Mouse (Mus musculus) midbrain, embryonic 16.5 days (tissue): ENCODE results near the gene Tnfsf15. TPM values are rescaled to one million over a fixed set of nuclear protein-coding genes. Genes with fewer than 3 reads are reported as not detected.

Source experiments
- ATAC-seq: fragments of 200-750 bp; cut with Nextera tagmentation; 2 replicates; pipeline ENCODE4 v1.8.0; 2017; ENCODE audit warnings: moderate TSS enrichment
- H3K27ac ChIP-seq: fragments of 300-500 bp; sonication (generic); 2 replicates; pipeline ENCODE4 v1.5.1; 2014; ENCODE audit warnings: mild to moderate bottlenecking, low read length, mixed read lengths
- H3K27me3 ChIP-seq: fragments of 300-500 bp; sonication (generic); 2 replicates; pipeline ENCODE4 v1.6.1; 2014; ENCODE audit warnings: low read depth, low read length, mixed read lengths; ENCODE audit not compliant: control insufficient read depth, insufficient read depth
- H3K36me3 ChIP-seq: fragments of 300-500 bp; sonication (generic); 2 replicates; pipeline ENCODE4 v1.6.1; 2014; ENCODE audit warnings: mild to moderate bottlenecking, low read length, moderate library complexity, mixed read lengths; ENCODE audit not compliant: control insufficient read depth, insufficient read depth
- H3K4me1 ChIP-seq: fragments of 300-500 bp; sonication (generic); 2 replicates; pipeline ENCODE4 v1.6.1; 2014; ENCODE audit warnings: mild to moderate bottlenecking, low read length, mixed read lengths; ENCODE audit not compliant: control insufficient read depth, insufficient read depth
- H3K4me2 ChIP-seq: fragments of 300-500 bp; sonication (generic); 2 replicates; pipeline ENCODE4 v1.6.1; 2014; ENCODE audit warnings: mild to moderate bottlenecking, low read length, mixed read lengths
- H3K4me3 ChIP-seq: fragments of 300-500 bp; sonication (generic); 2 replicates; pipeline ENCODE4 v1.5.1; 2014; ENCODE audit warnings: low read depth, mild to moderate bottlenecking, low read length, moderate library complexity, mixed read lengths
- H3K9ac ChIP-seq: fragments of 300-500 bp; sonication (generic); 2 replicates; pipeline ENCODE4 v1.6.1; 2014; ENCODE audit warnings: low read depth, low read length, mixed read lengths
- H3K9me3 ChIP-seq: fragments of 300-500 bp; sonication (generic); replicated peaks from 2 replicates; pipeline ENCODE4 v1.6.1; 2014; ENCODE audit warnings: mild to moderate bottlenecking, low read length, mixed read lengths; ENCODE audit not compliant: control insufficient read depth, poor library complexity, severe bottlenecking
- WGBS: fragments of 180-500 bp; shearing (Covaris S2); extraction: QIAGEN DNeasy Blood & Tissue Kit; methylation state at CpG from one replicate; pipeline ENCODE4 v1.1.7; 2014; 5-methylcytosine and 5-hydroxymethylcytosine counted together
- polyA plus RNA-seq: library from polyadenylated mRNA; unstranded; fragments of >200 nt; fragmentation: Nextera tagmentation; extraction: Ambion mirVana; gene quantifications from 2 replicates; pipeline ENCODE4 v1.2.1, GENCODE M21; 2015

Tnfsf15 gene
- polyA plus RNA-seq, 1 experiment from 2014 or later = not detected

DNA sequence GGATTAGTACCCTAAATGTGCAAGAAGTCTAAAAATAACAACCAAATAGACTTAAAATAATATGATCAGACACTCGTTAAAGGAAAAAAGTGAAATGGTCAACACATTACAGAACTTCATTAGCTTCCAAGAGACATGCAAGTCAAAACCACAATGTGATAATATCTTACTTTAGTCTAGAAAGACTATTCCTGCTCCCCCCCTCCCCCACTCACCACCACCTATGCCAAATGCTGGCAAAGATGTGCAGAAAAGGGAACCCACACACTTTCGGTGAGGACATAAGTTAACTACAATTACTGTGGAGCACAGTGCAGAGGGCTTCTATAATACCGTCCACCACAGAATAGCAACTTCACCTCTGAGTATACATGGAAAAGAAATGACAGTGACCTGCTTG, 24.2 kb upstream of the Tnfsf15 start:
- H3K27ac ChIP-seq = no peak overlapping the region
- no peak overlapping the region for H3K4me3 ChIP-seq
- H3K4me2 ChIP-seq = no peak overlapping the region
- H3K9me3 ChIP-seq = 0 out of 2 replicates have a peak, but pooled peaks cover 2% of the 10 kb centered on the region
- H3K36me3 ChIP-seq = no peaks in the 10 kb centered on the region
- ATAC-seq = no peak
- no peaks in the 10 kb centered on the region for H3K4me1 ChIP-seq
- H3K9ac ChIP-seq = no peak overlapping the region
- no peaks in the 10 kb centered on the region for H3K27me3 ChIP-seq
- 93% methylated on average over 3 of the region's 3 CpGs for WGBS

DNA sequence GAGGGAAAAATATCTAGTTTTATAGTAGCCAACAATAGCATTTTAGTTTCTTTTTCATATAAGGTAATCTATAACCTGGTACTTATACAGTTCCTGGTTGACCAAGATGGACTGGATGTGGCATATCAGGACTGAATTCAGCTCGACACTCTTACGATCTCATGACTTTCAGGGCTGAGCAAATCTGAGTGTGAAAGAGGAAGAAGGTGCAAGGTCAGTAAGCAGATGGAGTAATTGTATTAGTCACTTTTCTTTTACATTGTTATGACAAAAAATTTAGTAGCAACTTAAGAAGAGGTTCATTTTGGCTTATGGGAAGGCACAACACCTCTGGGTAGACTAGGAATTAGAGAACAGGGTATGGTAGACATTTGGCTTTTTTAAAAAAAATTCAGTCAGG, 20.1 kb upstream of the Tnfsf15 start:
- 96% methylated on average over 2 of the region's 2 CpGs for WGBS

DNA sequence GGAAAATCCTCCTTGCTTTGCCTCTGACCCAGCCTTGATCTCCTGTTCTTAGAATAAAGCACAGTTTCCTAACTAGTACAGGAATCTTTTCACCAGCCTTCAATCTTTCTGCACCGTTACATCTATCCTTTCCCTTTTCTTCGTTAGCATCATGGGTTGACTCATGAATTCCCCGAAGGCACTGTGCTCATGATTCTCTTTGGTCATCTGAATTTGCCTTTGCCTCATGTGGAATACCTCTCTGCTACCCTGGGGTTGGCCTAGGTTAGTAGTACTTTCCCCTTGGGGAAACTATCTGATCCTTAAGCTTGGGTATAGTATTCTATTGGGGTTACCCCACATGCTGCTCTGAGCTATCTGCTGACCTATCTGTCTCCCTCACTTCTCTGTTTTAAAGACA, 15.0 kb upstream of the Tnfsf15 start:
- Histone ChIP-seq H3K27me3 (no peaks in the 10 kb centered on the region; the same call in 1 of the 2 replicates), H3K27ac (no peak overlapping the region), H3K4me3 (no peak overlapping the region), H3K4me2 (no peak overlapping the region), H3K36me3 (no peaks in the 10 kb centered on the region), H3K9me3 (no peaks in the 10 kb centered on the region), H3K9ac (no peak overlapping the region), H3K4me1 (no peaks in the 10 kb centered on the region)
- no peak for ATAC-seq
- 94% methylated on average over 3 of the region's 3 CpGs for WGBS

More for the DNA sequence above, 20.1 kb upstream of the Tnfsf15 start:
- Histone ChIP-seq H3K9ac (no peak overlapping the region), H3K9me3 (0 out of 2 replicates have a peak, but pooled peaks cover 2% of the 10 kb centered on the region), H3K4me1 (no peaks in the 10 kb centered on the region), H3K4me2 (no peak overlapping the region), H3K4me3 (no peak overlapping the region), H3K27me3 (no peaks in the 10 kb centered on the region), H3K36me3 (no peaks in the 10 kb centered on the region), H3K27ac (no peak overlapping the region)
- ATAC-seq = no peak

DNA sequence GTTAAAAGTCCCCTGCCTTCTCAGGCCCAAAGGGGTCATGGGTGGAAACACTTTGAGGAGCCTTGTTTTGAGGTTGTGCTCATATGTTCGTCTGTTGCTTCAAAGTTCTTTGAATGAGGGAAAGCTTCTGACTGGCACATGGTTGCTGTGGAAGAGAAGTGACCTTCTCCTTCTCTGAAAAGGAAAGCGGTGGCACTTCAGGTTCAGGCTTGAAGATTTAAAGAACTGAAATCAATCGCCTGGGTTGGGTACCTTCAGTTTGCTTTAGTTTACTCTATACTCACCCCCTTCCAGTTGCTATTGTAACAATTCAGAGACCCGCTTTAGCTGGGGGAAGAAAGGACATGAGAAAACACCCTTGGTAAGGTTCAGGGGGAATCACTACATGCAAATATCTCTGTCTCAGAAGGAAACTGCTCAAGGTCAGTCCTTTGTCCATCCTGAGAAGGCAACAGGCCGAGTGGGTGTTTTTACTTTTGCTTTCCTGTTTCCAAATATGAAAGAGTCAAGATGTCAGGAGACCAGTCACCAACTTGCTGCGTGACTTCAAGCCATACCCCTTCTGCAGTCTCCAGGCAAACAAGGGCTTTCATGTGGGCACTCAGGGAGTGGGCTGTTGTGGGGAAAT, 12.7 kb upstream of the Tnfsf15 start:
- Histone ChIP-seq H3K9ac (no peak overlapping the region), H3K4me1 (no peaks in the 10 kb centered on the region), H3K9me3 (no peaks in the 10 kb centered on the region), H3K27ac (no peak overlapping the region), H3K27me3 (no peaks in the 10 kb centered on the region; the same call in 1 of the 2 replicates), H3K4me3 (no peak overlapping the region), H3K36me3 (no peaks in the 10 kb centered on the region), H3K4me2 (no peak overlapping the region)
- no peak for ATAC-seq
- WGBS = 89% methylated on average over 6 of the region's 6 CpGs

DNA sequence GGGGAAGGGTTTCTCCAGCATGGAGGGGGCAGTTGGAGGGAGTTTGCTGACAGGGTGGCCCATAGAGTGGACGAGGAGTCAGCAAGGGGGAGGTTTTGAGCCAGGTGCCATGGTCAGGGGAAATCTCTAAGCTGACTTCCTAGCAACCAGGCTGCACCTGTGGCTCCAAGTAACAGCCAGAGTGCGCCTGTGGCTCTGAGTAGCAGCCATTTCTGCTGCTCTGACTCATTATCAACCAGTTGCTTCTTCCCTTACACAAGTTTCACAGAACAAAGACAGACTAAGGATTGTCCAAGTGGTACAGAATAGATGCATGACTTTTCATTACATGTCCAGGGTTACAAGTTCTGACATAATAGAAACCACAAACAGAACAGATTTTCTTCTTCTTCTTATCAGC, 11.2 kb upstream of the Tnfsf15 start:
- WGBS = 56% methylated on average over 2 of the region's 2 CpGs
- Histone ChIP-seq H3K36me3 (no peaks in the 10 kb centered on the region), H3K27ac (no peak overlapping the region), H3K4me3 (no peak overlapping the region), H3K9me3 (no peaks in the 10 kb centered on the region), H3K9ac (no peak overlapping the region), H3K4me1 (no peaks in the 10 kb centered on the region), H3K4me2 (no peak overlapping the region), H3K27me3 (no peaks in the 10 kb centered on the region; the same call in 1 of the 2 replicates)
- no peak for ATAC-seq

DNA sequence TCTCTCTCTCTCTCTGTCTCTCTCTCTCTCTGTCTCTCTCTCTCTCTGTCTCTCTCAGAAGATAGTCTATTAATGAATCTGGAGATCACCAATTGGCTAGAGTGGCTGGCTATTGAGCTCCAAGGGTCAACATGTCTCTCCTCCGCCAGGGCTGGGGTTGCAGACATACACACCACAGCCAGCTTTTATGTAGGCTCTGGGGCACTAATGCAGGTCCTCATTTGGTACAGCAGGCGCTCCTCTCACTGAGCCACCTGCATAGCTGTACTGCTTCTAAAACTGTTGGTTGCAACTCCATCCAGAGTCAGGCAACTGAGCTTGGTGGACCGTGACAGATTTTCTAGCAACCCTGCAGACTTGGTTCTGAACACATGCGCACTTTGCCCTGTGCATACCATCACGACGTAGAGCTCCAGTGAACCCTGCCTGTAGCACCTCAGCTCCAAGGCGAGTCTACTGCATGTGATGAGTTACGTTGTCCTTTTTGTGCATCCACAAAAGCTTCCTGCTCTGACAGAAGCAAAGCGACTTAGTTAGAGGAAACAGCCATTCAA, 9.6 kb upstream of the Tnfsf15 start:
- WGBS = 69% methylated on average over 9 of the region's 9 CpGs
- no peaks in the 10 kb centered on the region for H3K9me3 ChIP-seq
- H3K4me2 ChIP-seq = no peak overlapping the region
- H3K4me1 ChIP-seq = no peaks in the 10 kb centered on the region
- H3K4me3 ChIP-seq = no peak overlapping the region
- H3K36me3 ChIP-seq = no peaks in the 10 kb centered on the region
- H3K27ac ChIP-seq = no peak overlapping the region
- no peaks in the 10 kb centered on the region; the same call in 1 of the 2 replicates for H3K27me3 ChIP-seq
- H3K9ac ChIP-seq = no peak overlapping the region
- no peak for ATAC-seq

DNA sequence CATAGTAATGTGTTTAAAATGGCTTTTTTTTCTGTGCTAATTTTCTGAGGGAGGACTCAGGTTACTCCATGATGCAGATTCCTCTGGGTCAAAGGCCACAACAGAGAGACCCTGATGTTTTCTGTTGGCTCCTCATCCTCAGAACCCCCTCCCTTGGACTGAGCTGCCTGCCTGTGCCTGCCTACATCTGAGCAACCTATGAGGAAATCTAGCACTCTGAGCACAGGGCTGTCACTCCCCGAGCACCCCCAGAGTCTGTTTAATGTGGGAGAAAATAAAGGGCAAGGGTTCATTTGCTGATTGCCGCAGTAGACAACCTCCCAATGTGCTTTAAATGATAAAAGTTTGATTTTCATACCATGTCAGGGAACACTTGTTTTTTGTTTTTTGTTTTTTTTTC, 8.9 kb upstream of the Tnfsf15 start:
- H3K4me2 ChIP-seq = no peak overlapping the region
- WGBS = 79% methylated on average over 2 of the region's 2 CpGs
- H3K36me3 ChIP-seq = no peaks in the 10 kb centered on the region
- H3K4me3 ChIP-seq = no peak overlapping the region
- no peak overlapping the region for H3K27ac ChIP-seq
- H3K9me3 ChIP-seq = no peaks in the 10 kb centered on the region
- ATAC-seq = no peak
- H3K9ac ChIP-seq = no peak overlapping the region
- H3K4me1 ChIP-seq = no peaks in the 10 kb centered on the region
- H3K27me3 ChIP-seq = no peaks in the 10 kb centered on the region; the same call in 1 of the 2 replicates

DNA sequence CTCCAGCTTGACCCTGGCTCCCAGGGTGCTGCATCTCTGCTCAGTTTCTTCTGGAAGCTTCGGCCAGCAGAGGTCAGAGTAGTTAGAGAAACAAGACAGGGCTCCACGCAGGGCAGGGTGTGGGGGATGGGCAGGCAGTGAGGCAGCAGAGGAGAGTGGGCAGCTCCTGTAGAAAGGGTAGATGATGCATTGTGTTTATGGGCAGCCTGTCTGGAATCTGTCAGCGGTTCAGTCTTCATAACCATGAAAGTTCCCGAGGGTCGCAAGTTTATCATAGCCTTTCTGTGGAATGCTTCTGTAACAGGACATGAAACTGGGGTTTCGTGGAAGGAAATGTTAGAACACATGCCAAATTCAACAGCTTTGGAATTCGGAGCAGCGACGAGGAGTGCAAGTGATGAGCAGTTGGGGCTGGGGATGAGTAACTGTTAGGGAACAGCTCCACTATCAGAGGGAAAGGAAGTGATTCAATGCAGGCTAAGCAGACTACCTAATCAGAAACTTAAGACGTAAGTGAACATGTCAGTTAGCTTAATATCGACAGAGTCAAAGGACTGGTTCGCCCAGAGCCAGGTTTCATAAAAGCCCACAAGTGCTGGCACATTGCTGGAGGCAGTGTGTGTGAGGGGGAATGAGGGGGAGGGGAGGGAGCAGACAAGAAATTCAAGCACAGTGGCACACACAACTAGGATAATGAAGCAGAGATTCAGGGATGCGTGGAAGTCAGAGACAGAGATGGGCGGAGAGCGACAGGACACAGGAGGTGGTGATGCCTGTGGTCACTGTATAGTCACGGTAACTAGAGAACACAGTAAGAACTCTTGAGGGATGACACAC, 8.0 kb upstream of the Tnfsf15 start:
- Histone ChIP-seq H3K9ac (no peak overlapping the region), H3K27me3 (no peaks in the 10 kb centered on the region; the same call in 1 of the 2 replicates), H3K27ac (no peak overlapping the region), H3K4me2 (no peak overlapping the region), H3K4me3 (no peak overlapping the region), H3K4me1 (no peaks in the 10 kb centered on the region), H3K36me3 (no peaks in the 10 kb centered on the region), H3K9me3 (no peaks in the 10 kb centered on the region)
- ATAC-seq = no peak
- WGBS = 69% methylated on average over 16 of the region's 16 CpGs
